Mouse (Mus musculus) liver, adult 2 months (tissue): ENCODE data around the gene Trpv2.

Experiments
- CTCF ChIP-seq: fragments of 200-500 bp; IDR thresholded peaks from 2 replicates; pipeline ENCODE4 v1.5.1; 2011; ENCODE audit warnings: low read depth, low read length, control low read depth
- POLR2A ChIP-seq: fragments of 200-500 bp; IDR thresholded peaks from 2 replicates; pipeline ENCODE4 v1.6.1; 2011; ENCODE audit warnings: low read length, control low read depth; ENCODE audit not compliant: insufficient read depth; ENCODE audit errors: extremely low read depth

GRCm38 (mm10) chr11:62553633-62554032 lies 20.7 kb upstream of the Trpv2 start:
- no peak for TF ChIP-seq CTCF
- TF ChIP-seq POLR2A: no peak
